Mouse (Mus musculus) thymus, adult 2 months (tissue): ENCODE data around the gene Scg5. TPM values are rescaled to one million over a fixed set of nuclear protein-coding genes. Genes with fewer than 3 reads are reported as not detected.

ENCODE experiments used
- DNase-seq: peaks from one replicate; pipeline ENCODE4 v3.0.0; 2021
- H3K27ac ChIP-seq: fragments of 200-500 bp; 2 replicates; pipeline ENCODE4 v1.5.1; 2012; ENCODE audit warnings: low read length, control low read depth; ENCODE audit not compliant: control insufficient read depth, insufficient read depth
- H3K27me3 ChIP-seq: fragments of 200-500 bp; 2 replicates; pipeline ENCODE4 v1.6.1; 2012; ENCODE audit warnings: mild to moderate bottlenecking, low read length, moderate library complexity, mixed read lengths; ENCODE audit not compliant: control insufficient read depth, insufficient read depth
- H3K36me3 ChIP-seq: fragments of 200-500 bp; 2 replicates; pipeline ENCODE4 v1.6.1; 2012; ENCODE audit warnings: mild to moderate bottlenecking, low read length, moderate library complexity; ENCODE audit not compliant: control insufficient read depth, insufficient read depth
- H3K4me1 ChIP-seq: fragments of 200-500 bp; replicated peaks from 2 replicates; pipeline ENCODE4 v1.6.1; 2012; ENCODE audit warnings: low read length; ENCODE audit not compliant: control insufficient read depth, insufficient read depth
- H3K4me3 ChIP-seq: fragments of 200-500 bp; 2 replicates; pipeline ENCODE4 v1.5.1; 2012; ENCODE audit warnings: mild to moderate bottlenecking, low read length, control low read depth, moderate library complexity; ENCODE audit not compliant: control insufficient read depth, insufficient read depth
- CTCF ChIP-seq: fragments of 200-500 bp; IDR thresholded peaks from 2 replicates; pipeline ENCODE4 v1.5.1; 2012; ENCODE audit warnings: mild to moderate bottlenecking, control low read depth, low read length, moderate library complexity, borderline replicate concordance; ENCODE audit not compliant: control insufficient read depth, poor library complexity, insufficient read depth; ENCODE audit errors: extremely low read depth
- POLR2A ChIP-seq: fragments of 200-500 bp; IDR thresholded peaks from 2 replicates; pipeline ENCODE4 v1.6.1; 2012; ENCODE audit warnings: mild to moderate bottlenecking, low read length, control low read depth, moderate library complexity; ENCODE audit not compliant: control insufficient read depth, poor library complexity, insufficient read depth; ENCODE audit errors: extremely low read depth
- WGBS: fragments of 180-500 bp; shearing (Covaris S2); methylation state at CpG from one replicate; pipeline ENCODE4 v1.1.7; 2018; 5-methylcytosine and 5-hydroxymethylcytosine counted together
- polyA plus RNA-seq: library from polyadenylated mRNA; depleted of rRNA; stranded (reverse); fragments of >200 nt; gene quantifications from 2 replicates; pipeline ENCODE4 v1.2.3, GENCODE M21; 2012

Scg5 gene
- polyA plus RNA-seq, 1 experiment, result 2.3 TPM

- Histone ChIP-seq H3K4me3 (no peak overlapping the region), H3K27me3 (no peaks in the 10 kb centered on the region), H3K27ac (no peak overlapping the region), H3K36me3 (no peaks in the 10 kb centered on the region), H3K4me1 (no peaks in the 10 kb centered on the region)
- no peak for DNase-seq
- 93% methylated on average over 10 of the region's 10 CpGs for WGBS
- no peak for TF ChIP-seq CTCF
- no peak for TF ChIP-seq POLR2A
These were observed 21.9 kb downstream of the Scg5 start for GRCm38 (mm10) chr2:113806851-113807577.

GRCm38 (mm10) chr2:113805765-113806164 lies 23.2 kb downstream of the Scg5 start:
- Histone ChIP-seq H3K4me3 (no peak overlapping the region), H3K27me3 (no peaks in the 10 kb centered on the region), H3K4me1 (no peaks in the 10 kb centered on the region), H3K27ac (no peak overlapping the region), H3K36me3 (no peaks in the 10 kb centered on the region)
- no peak for DNase-seq
- WGBS, result 68% methylated on average over 4 of the region's 4 CpGs
- TF ChIP-seq POLR2A, result no peak
- TF ChIP-seq CTCF, result no peak

GRCm38 (mm10) chr2:113803753-113804152 lies 25.2 kb downstream of the Scg5 start:
- no peak for TF ChIP-seq CTCF
- no peak for TF ChIP-seq POLR2A
- Histone ChIP-seq H3K4me3 (no peak overlapping the region), H3K27ac (no peak overlapping the region), H3K36me3 (no peaks in the 10 kb centered on the region), H3K4me1 (no peaks in the 10 kb centered on the region), H3K27me3 (no peaks in the 10 kb centered on the region)
- 27% methylated on average over 1 of the region's 1 CpGs for whole genome bisulfite sequencing
- no peak for DNase-seq

- 88% methylated on average over 5 of the region's 5 CpGs for WGBS
- Histone ChIP-seq H3K27ac (no peak overlapping the region), H3K36me3 (no peaks in the 10 kb centered on the region), H3K27me3 (no peaks in the 10 kb centered on the region), H3K4me3 (no peak overlapping the region), H3K4me1 (no peaks in the 10 kb centered on the region)
- DNase-seq, result no peak
- TF ChIP-seq POLR2A (no peak), CTCF (no peak)
These were observed 28.1 kb downstream of the Scg5 start for GRCm38 (mm10) chr2:113800846-113801245.

DNA sequence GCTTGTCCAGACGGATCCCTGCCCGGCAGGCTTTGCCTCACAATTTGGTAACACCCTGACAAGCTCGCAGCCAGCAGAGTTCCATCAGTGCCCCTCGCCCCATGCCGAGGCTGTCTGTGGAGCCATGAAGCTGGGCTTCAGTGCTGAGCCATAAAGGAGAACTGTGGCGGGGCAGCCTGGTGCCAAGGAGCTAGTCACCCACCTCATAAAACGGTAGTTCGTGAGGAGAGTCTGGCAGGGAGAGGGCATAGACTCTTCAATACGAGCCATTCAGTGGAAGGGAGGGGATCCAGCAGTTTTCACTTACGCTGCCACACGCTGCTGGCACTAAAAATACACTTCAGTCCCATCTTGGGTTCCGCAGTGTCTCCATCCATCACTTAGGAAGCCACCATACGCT lies 30.3 kb downstream of the Scg5 start:
- no peak overlapping the region for H3K27ac ChIP-seq
- H3K27me3 ChIP-seq, result no peaks in the 10 kb centered on the region
- H3K4me1 ChIP-seq, result no peaks in the 10 kb centered on the region
- no peak for DNase-seq
- TF ChIP-seq POLR2A (no peak), CTCF (no peak)
- H3K36me3 ChIP-seq, result no peaks in the 10 kb centered on the region
- 84% methylated on average over 13 of the region's 13 CpGs for WGBS
- H3K4me3 ChIP-seq, result no peak overlapping the region

DNA sequence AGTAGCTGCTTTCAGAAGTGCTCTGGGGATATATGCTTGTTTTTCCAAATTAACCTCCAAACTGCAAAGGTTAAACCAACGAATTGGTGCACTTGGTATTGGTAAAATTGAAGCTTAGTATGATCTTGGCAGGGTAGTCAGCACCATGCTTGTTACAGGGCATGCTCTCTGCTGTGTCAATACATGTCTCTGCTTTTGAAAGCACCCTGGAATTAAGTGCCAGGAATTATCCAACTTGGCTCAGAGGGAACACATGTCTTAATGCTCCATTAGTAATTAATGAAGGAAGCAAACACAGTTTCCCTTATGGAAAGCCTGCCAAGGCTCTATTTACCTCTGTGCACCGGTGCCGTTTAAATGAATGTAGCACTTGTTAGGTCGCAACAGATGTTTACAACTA lies 33.7 kb downstream of the Scg5 start:
- no peak for DNase-seq
- no peaks in the 10 kb centered on the region for H3K36me3 ChIP-seq
- TF ChIP-seq POLR2A (no peak), CTCF (no peak)
- 79% methylated on average over 4 of the region's 4 CpGs for WGBS
- no peaks in the 10 kb centered on the region for H3K4me1 ChIP-seq
- H3K27ac ChIP-seq, result no peak overlapping the region
- no peaks in the 10 kb centered on the region for H3K27me3 ChIP-seq
- H3K4me3 ChIP-seq, result no peak overlapping the region

GRCm38 (mm10) chr2:113793521-113793920 lies 35.4 kb downstream of the Scg5 start:
- Histone ChIP-seq H3K36me3 (no peaks in the 10 kb centered on the region), H3K27ac (no peak overlapping the region), H3K4me3 (no peak overlapping the region), H3K27me3 (no peaks in the 10 kb centered on the region), H3K4me1 (no peaks in the 10 kb centered on the region)
- DNase-seq, result no peak
- WGBS, result 89% methylated on average over 3 of the region's 3 CpGs
- TF ChIP-seq CTCF, result no peak
- no peak for TF ChIP-seq POLR2A
